Mouse (Mus musculus): Measurements from ENCODE around the gene Rbm20. TPM values are rescaled to one million over a fixed set of nuclear protein-coding genes. Genes with fewer than 3 reads are reported as not detected.

The Rbm20 gene
- total and polyA plus RNA-seq, 3 experiments: 37.3 to 58.6 TPM; not detected in 1

- no peak for TF ChIP-seq TAL1 (IDR thresholded peaks at IDR 0.05; ENCODE audit: low read length)
- TF ChIP-seq CHD1 (IDR thresholded peaks at IDR 0.05; ENCODE audit: low read depth, low read length): no peak
- TF ChIP-seq ETS1 (IDR thresholded peaks at IDR 0.05; ENCODE audit: low read depth, low read length): no peak
- H3K9me3 ChIP-seq (replicated peaks; ENCODE audit: insufficient read depth, low read length): no peaks in the 10 kb centered on the region
- H3K27me3 ChIP-seq (ENCODE audit: control insufficient read depth in 1 of 2, insufficient read depth in 2 of 2, low read length in 2 of 2): no peaks in the 10 kb centered on the region
- peaks cover 2 to 40% of the 10 kb centered on the region in 2 experiments; a peak in 2 of 4 replicates for H3K36me3 ChIP-seq (ENCODE audit: control insufficient read depth in 1 of 2, insufficient read depth in 2 of 2, low read length in 2 of 2)
- no peak for DNase-seq (ENCODE audit: low read depth, low spot score)
- peaks cover 18 to 48% of the 10 kb centered on the region in 2 experiments for H3K4me1 ChIP-seq (ENCODE audit: control insufficient read depth in 1 of 2, insufficient read depth in 2 of 2, low read length in 2 of 2)
- peak overlapping the region; percentile 92 for H3K27ac ChIP-seq (ENCODE audit: control insufficient read depth, low read depth, low read length)
- peaks cover 38% of the 10 kb centered on the region for H3K79me2 ChIP-seq (ENCODE audit: control insufficient read depth, insufficient read depth, low read length, poor library complexity)
- peak overlapping the region; percentile 75 for H3K9ac ChIP-seq (ENCODE audit: control insufficient read depth, low read depth, low read length, poor library complexity, severe bottlenecking)
- peak overlapping the region; percentile 55 to 88 for H3K4me3 ChIP-seq (ENCODE audit: control insufficient read depth in 1 of 2, insufficient read depth in 1 of 2, low read depth in 2 of 2, low read length in 2 of 2)
Observed at GRCm38 (mm10) chr19:53794996-53795395, 117.9 kb downstream of the Rbm20 start.

- no peak overlapping the region for H3K27ac ChIP-seq (ENCODE audit: control insufficient read depth, low read depth, low read length)
- TF ChIP-seq TCF12 (IDR thresholded peaks at IDR 0.05; ENCODE audit: low read depth, low read length): no peak
- TF ChIP-seq ZMIZ1 (IDR thresholded peaks at IDR 0.05; ENCODE audit: low read depth, low read length): no peak
- no peak for TF ChIP-seq NRF1 (IDR thresholded peaks at IDR 0.05; ENCODE audit: insufficient read depth, low read depth, low read length, poor library complexity, severe bottlenecking)
- TF ChIP-seq CHD2 (IDR thresholded peaks at IDR 0.05; ENCODE audit: low read length): no peak
- no peak for TF ChIP-seq KAT2A (conservative IDR thresholded peaks at IDR 0.05; ENCODE audit: low read depth, low read length)
- no peak for TF ChIP-seq ZNF384 (IDR thresholded peaks at IDR 0.05; ENCODE audit: low read depth, low read length)
- TF ChIP-seq CTCF (IDR thresholded peaks at IDR 0.05 in 2 of 3, conservative IDR thresholded peaks at IDR 0.05 in 1 of 3; ENCODE audit: control insufficient read depth in 1 of 3, insufficient read depth in 1 of 3, low read depth in 2 of 3, low read length in 3 of 3, poor library complexity in 1 of 3, severe bottlenecking in 1 of 3): no peak
- no peak for TF ChIP-seq MYB (IDR thresholded peaks at IDR 0.05; ENCODE audit: low read depth, low read length)
- no peak for TF ChIP-seq TAL1 (IDR thresholded peaks at IDR 0.05; ENCODE audit: low read length)
- TF ChIP-seq TBP (IDR thresholded peaks at IDR 0.05; ENCODE audit: low read depth, low read length): no peak
- no peak for TF ChIP-seq ZKSCAN1 (IDR thresholded peaks at IDR 0.05; ENCODE audit: low read depth, low read length)
- TF ChIP-seq ELF1 (IDR thresholded peaks at IDR 0.05; ENCODE audit: low read depth, low read length): no peak
- peaks cover 40% of the 10 kb centered on the region for H3K79me2 ChIP-seq (ENCODE audit: control insufficient read depth, insufficient read depth, low read length, poor library complexity)
- DNase-seq (ENCODE audit: low read depth, low spot score): no peak
- peaks cover 2 to 44% of the 10 kb centered on the region in 2 experiments; a peak in 2 of 4 replicates for H3K36me3 ChIP-seq (ENCODE audit: control insufficient read depth in 1 of 2, insufficient read depth in 2 of 2, low read length in 2 of 2)
- H3K27me3 ChIP-seq (ENCODE audit: control insufficient read depth in 1 of 2, insufficient read depth in 2 of 2, low read length in 2 of 2): no peaks in the 10 kb centered on the region
- peaks cover 25 to 49% of the 10 kb centered on the region in 2 experiments for H3K4me1 ChIP-seq (ENCODE audit: control insufficient read depth in 1 of 2, insufficient read depth in 2 of 2, low read length in 2 of 2)
- H3K9ac ChIP-seq (ENCODE audit: control insufficient read depth, low read depth, low read length, poor library complexity, severe bottlenecking): no peak overlapping the region
- H3K4me3 ChIP-seq (ENCODE audit: control insufficient read depth in 1 of 2, insufficient read depth in 1 of 2, low read depth in 2 of 2, low read length in 2 of 2): no peak overlapping the region
- no peaks in the 10 kb centered on the region for H3K9me3 ChIP-seq (replicated peaks; ENCODE audit: insufficient read depth, low read length)
Observed at GRCm38 (mm10) chr19:53796020-53796419, 118.9 kb downstream of the Rbm20 start.

- H3K36me3 ChIP-seq (ENCODE audit: control insufficient read depth in 1 of 2, insufficient read depth in 2 of 2, low read length in 2 of 2): peaks cover 2 to 53% of the 10 kb centered on the region in 2 experiments; a peak in 2 of 4 replicates
- no peaks in the 10 kb centered on the region for H3K27me3 ChIP-seq (ENCODE audit: control insufficient read depth in 1 of 2, insufficient read depth in 2 of 2, low read length in 2 of 2)
- H3K79me2 ChIP-seq (ENCODE audit: control insufficient read depth, insufficient read depth, low read length, poor library complexity): peaks cover 41% of the 10 kb centered on the region
- H3K4me3 ChIP-seq (ENCODE audit: control insufficient read depth in 1 of 2, insufficient read depth in 1 of 2, low read depth in 2 of 2, low read length in 2 of 2): no peak overlapping the region
- H3K4me1 ChIP-seq (ENCODE audit: control insufficient read depth in 1 of 2, insufficient read depth in 2 of 2, low read length in 2 of 2): peaks cover 36 to 47% of the 10 kb centered on the region in 2 experiments
- TF ChIP-seq GATA1 (IDR thresholded peaks at IDR 0.05; ENCODE audit: low read depth, low read length) (0 out of 2 replicates have a peak, but pooled peaks have one; percentile 2), MXI1 (IDR thresholded peaks at IDR 0.05; ENCODE audit: low read depth, low read length) (no peak)
- DNase-seq (ENCODE audit: low read depth, low spot score): no peak
- H3K9me3 ChIP-seq (replicated peaks; ENCODE audit: insufficient read depth, low read length): no peaks in the 10 kb centered on the region
- H3K9ac ChIP-seq (ENCODE audit: control insufficient read depth, low read depth, low read length, poor library complexity, severe bottlenecking): no peak overlapping the region
- peak overlapping the region; percentile 46; the same call in 1 of the 2 replicates for H3K27ac ChIP-seq (ENCODE audit: control insufficient read depth, low read depth, low read length)
Observed at GRCm38 (mm10) chr19:53797770-53798169, 120.7 kb downstream of the Rbm20 start.

Data from MEL (cell line).